In the genomic region with DNA sequence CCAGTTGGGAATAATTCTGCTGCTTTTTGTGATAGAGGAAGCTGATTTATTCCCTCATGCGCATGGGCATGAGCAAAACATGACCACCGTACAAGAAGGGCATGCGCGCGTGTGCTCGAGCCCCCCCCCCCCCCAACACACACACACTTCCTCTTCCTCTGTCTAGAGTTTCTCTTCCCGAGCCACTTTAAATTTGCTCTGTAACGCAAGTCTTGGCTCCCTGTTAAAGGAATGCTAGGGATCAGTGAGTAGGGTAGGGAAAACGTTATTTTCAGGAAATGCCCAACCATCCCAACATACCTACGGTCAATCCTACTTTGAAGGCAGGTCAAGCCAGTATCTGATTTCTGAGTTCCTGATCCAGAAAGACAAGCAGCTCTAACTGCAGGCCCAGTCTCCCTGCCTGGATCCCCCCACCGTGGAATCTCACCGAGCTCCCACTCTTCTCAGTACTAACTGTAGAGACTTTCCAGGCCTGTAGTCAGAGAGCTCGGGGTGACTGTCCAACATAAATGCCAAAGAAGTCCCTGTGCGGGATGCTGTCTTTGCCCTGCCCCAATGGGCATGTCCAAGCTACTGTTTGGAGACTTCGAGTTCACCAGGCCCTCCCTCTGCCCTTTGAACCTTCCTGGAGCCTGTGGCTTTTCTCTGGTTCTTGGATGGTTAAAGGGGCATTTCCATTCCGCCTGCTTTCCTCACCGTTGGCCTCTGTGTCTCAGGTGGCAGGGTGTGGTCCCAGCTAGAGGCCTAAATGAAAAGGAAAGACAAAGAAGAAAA, we compare ENCODE assay signal across 11 mouse cellular contexts. TPM values are rescaled to one million over a fixed set of nuclear protein-coding genes. Genes with fewer than 3 reads are reported as not detected.
A peak's percentile ranks its signal among the peaks of the same experiment; 100 is the strongest.
DNase-seq lines count a peak whose midpoint lies in the region; ATAC-seq lines count a peak whose summit lies in the region.
"Had no signal": no experiment of that assay in that cellular context is flagged by ENCODE, and none has a peak within 500 bp of the region (broad histone marks: within the 10 kb centered on the region; RNA-seq: fewer than 3 reads in every experiment).

No protein-coding gene starts in this region.

- no peaks in the 10 kb centered on the region for H3K9me3 ChIP-seq in stomach, embryonic 15.5 days
- H3K9me3 ChIP-seq: neural tube, embryonic 12.5 days had no signal

- H3K4me3 ChIP-seq in stomach, embryonic 15.5 days (replicated peaks): no peak overlapping the region
- H3K4me3 ChIP-seq: left cerebral cortex, adult 2 months; neural tube, embryonic 12.5 days had no signal

- no peaks in the 10 kb centered on the region for H3K27me3 ChIP-seq in stomach, embryonic 15.5 days (replicated peaks)
- H3K27me3 ChIP-seq: neural tube, embryonic 12.5 days had no signal

- DNase-seq in heart, postnatal 10 days: peak; percentile 2 to 16
- DNase-seq in heart, postnatal 36 days: no peak
- peak; percentile 42 for DNase-seq in kidney, postnatal 10 days
- no peak for DNase-seq in adrenal gland, adult 8-10 months
- no peak for DNase-seq in urinary bladder, postnatal 4 days (ENCODE audit: low spot score in 2 of 2)
- DNase-seq in retina, embryonic 14.5 days (ENCODE audit: low spot score): no peak
- DNase-seq: gastrocnemius, postnatal 14 days had no signal

- no peak overlapping the region for H3K4me2 ChIP-seq in stomach, embryonic 15.5 days
- H3K4me2 ChIP-seq: neural tube, embryonic 12.5 days had no signal

- 63% methylated on average over 17 of the region's 17 CpGs for WGBS in stomach, embryonic 15.5 days

- intact Hi-C loops in heart, postnatal 10 days (cut with DNase I): loop anchor here (1.0 to 10.0 kb wide), 2 partner anchors 63 to 342 kb away; no protein-coding TSS in a partner anchor
- intact Hi-C loops in heart, postnatal 36 days (cut with DNase I): loop anchor here (2.0 kb wide), 1 partner anchor 60 kb away; no protein-coding TSS in a partner anchor

- peak; percentile 86 for ATAC-seq in common myeloid progenitor, adult 5-6 weeks (replicated peaks; ENCODE audit: low read depth, poor library complexity, severe bottlenecking)
- ATAC-seq in stomach, embryonic 15.5 days (ENCODE audit: insufficient read depth, low FRiP score, low read depth): no peak; the same call in 1 of the 2 replicates

- H3K36me3 ChIP-seq in stomach, embryonic 15.5 days: no peaks in the 10 kb centered on the region
- H3K36me3 ChIP-seq: neural tube, embryonic 12.5 days had no signal

- H3K27ac ChIP-seq in stomach, embryonic 15.5 days: 0 out of 2 replicates have a peak overlapping the region, but pooled peaks have one; percentile 21
- H3K27ac ChIP-seq: left cerebral cortex, adult 2 months; neural tube, embryonic 12.5 days had no signal

- H3K4me1 ChIP-seq in stomach, embryonic 15.5 days: no peaks in the 10 kb centered on the region
- H3K4me1 ChIP-seq: neural tube, embryonic 12.5 days had no signal

- H3K9ac ChIP-seq in stomach, embryonic 15.5 days: no peak overlapping the region
- H3K9ac ChIP-seq: neural tube, embryonic 12.5 days had no signal

RNA-seq across cellular contexts. Expression of gene Epcam, which starts 33.3 kb away (rescaled TPM):
- total RNA-seq in heart, postnatal 10 days (2021): not detected
- total RNA-seq in heart, postnatal 36 days (2021): not detected
- total RNA-seq in common myeloid progenitor, adult 5-6 weeks (2017): not detected in 2 replicates
- polyA plus RNA-seq in stomach, embryonic 15.5 days (2015; fragmentation: Nextera tagmentation; extraction: Ambion mirVana): 495 and 535 TPM in 2 replicates
- under 1 TPM in 2 of 4 experiments, not detected in 2; 0.32 to 0.56 TPM for total RNA-seq in adrenal gland, adult 8-10 months (2022)

Comparison
In these comparisons a context has a peak if more than half of its experiments do, and no peak if none do; other contexts are left out.
1. DNase-seq: peak in heart, postnatal 10 days (2 of 2) and kidney, postnatal 10 days (single experiment); none in heart, postnatal 36 days (0 of 2), adrenal gland, adult 8-10 months (single experiment), urinary bladder, postnatal 4 days (0 of 2) and retina, embryonic 14.5 days (single experiment).